7 mouse cellular contexts compared by ENCODE assay signal in genomic region chrX:7675001-7675380, GRCm38 (mm10). TPM values are rescaled to one million over a fixed set of nuclear protein-coding genes. Genes with fewer than 3 reads are reported as not detected.
DNase-seq lines count a peak whose midpoint lies in the region; ATAC-seq and TF ChIP-seq lines count a peak whose summit lies in the region.

No protein-coding gene starts in this region.

- peak overlapping the region; percentile 41 for H3K4me2 ChIP-seq in forebrain, embryonic 15.5 days (replicated peaks)
- H3K4me2 ChIP-seq in liver, embryonic 16.5 days (ENCODE audit: low read depth, low read length), result peak overlapping the region; percentile 56

- H3K4me3 ChIP-seq in thymus, adult 2 months (ENCODE audit: control insufficient read depth, insufficient read depth, low read length), result peak overlapping the region; percentile 64
- peak overlapping the region; percentile 27 for H3K4me3 ChIP-seq in forebrain, embryonic 15.5 days
- H3K4me3 ChIP-seq in liver, embryonic 16.5 days (ENCODE audit: low read depth, low read length), result peak overlapping the region; percentile 43

- H3K27me3 ChIP-seq in thymus, adult 2 months (ENCODE audit: control insufficient read depth, insufficient read depth, low read length), result no peaks in the 10 kb centered on the region
- H3K27me3 ChIP-seq in forebrain, embryonic 15.5 days, result no peaks in the 10 kb centered on the region
- H3K27me3 ChIP-seq in liver, embryonic 16.5 days (ENCODE audit: control insufficient read depth, insufficient read depth, low read depth, low read length), result no peaks in the 10 kb centered on the region

- no peak for TF ChIP-seq CTCF in thymus, adult 2 months (IDR thresholded peaks at IDR 0.05; ENCODE audit: borderline replicate concordance, control insufficient read depth, extremely low read depth, insufficient read depth, low read length, poor library complexity)

- no peak overlapping the region for H3K27ac ChIP-seq in thymus, adult 2 months (ENCODE audit: control insufficient read depth, insufficient read depth, low read length)
- H3K27ac ChIP-seq in forebrain, embryonic 15.5 days (replicated peaks), result no peak overlapping the region
- no peak overlapping the region for H3K27ac ChIP-seq in liver, embryonic 16.5 days (ENCODE audit: low read length)

- peaks cover 30% of the 10 kb centered on the region for H3K4me1 ChIP-seq in thymus, adult 2 months (replicated peaks; ENCODE audit: control insufficient read depth, insufficient read depth, low read length)
- H3K4me1 ChIP-seq in forebrain, embryonic 15.5 days, result no peaks in the 10 kb centered on the region
- H3K4me1 ChIP-seq in liver, embryonic 16.5 days (ENCODE audit: control insufficient read depth, low read depth, low read length), result peaks cover 8% of the 10 kb centered on the region

- H3K36me3 ChIP-seq in thymus, adult 2 months (ENCODE audit: control insufficient read depth, insufficient read depth, low read length), result no peaks in the 10 kb centered on the region
- no peaks in the 10 kb centered on the region for H3K36me3 ChIP-seq in forebrain, embryonic 15.5 days
- H3K36me3 ChIP-seq in liver, embryonic 16.5 days (ENCODE audit: control insufficient read depth, insufficient read depth), result no peaks in the 10 kb centered on the region

- TF ChIP-seq POLR2A in thymus, adult 2 months (IDR thresholded peaks at IDR 0.05; ENCODE audit: control insufficient read depth, extremely low read depth, insufficient read depth, low read length, poor library complexity), result no peak

- no peaks in the 10 kb centered on the region for H3K9me3 ChIP-seq in forebrain, embryonic 15.5 days
- no peaks in the 10 kb centered on the region for H3K9me3 ChIP-seq in liver, embryonic 16.5 days (replicated peaks; ENCODE audit: control insufficient read depth, low read length)

- 11% methylated on average over 10 of the region's 10 CpGs for WGBS in thymus, adult 2 months
- WGBS in forebrain, embryonic 15.5 days, result 44% methylated on average over 10 of the region's 10 CpGs
- WGBS in liver, embryonic 16.5 days (ENCODE audit: insufficient replicate concordance), result 22% methylated on average over 10 of the region's 10 CpGs

- no peak for DNase-seq in thymus, adult 2 months
- DNase-seq in thymus, postnatal 14 days, result no peak
- no peak for DNase-seq in urinary bladder, adult 2 months (ENCODE audit: low spot score)
- no peak for DNase-seq in right cerebral cortex, postnatal 36 days (ENCODE audit: low spot score in 2 of 2)
- no peak for DNase-seq in lung, postnatal 25 days (ENCODE audit: low spot score)

- ATAC-seq in forebrain, embryonic 15.5 days (replicated peaks), result no peak
- no peak for ATAC-seq in liver, embryonic 16.5 days (ENCODE audit: low read depth)

- H3K9ac ChIP-seq in forebrain, embryonic 15.5 days (replicated peaks), result no peak overlapping the region
- no peak overlapping the region; the same call in 1 of the 2 replicates for H3K9ac ChIP-seq in liver, embryonic 16.5 days (ENCODE audit: low read depth, low read length)

RNA-seq across cellular contexts. Expression of gene Plp2, which starts 3.8 kb away (rescaled TPM):
- polyA plus RNA-seq in thymus, adult 2 months (2012; rRNA removed), result 144 and 149 TPM in 2 replicates
- 36.8 and 40.0 TPM in 2 replicates for polyA plus RNA-seq in forebrain, embryonic 15.5 days (2015; fragmentation: Nextera tagmentation; extraction: Ambion mirVana)
- 24.8 and 29.2 TPM in 2 replicates for polyA plus RNA-seq in liver, embryonic 16.5 days (2015; fragmentation: Nextera tagmentation; extraction: Ambion mirVana)
- 233 and 234 TPM in 2 replicates for polyA plus RNA-seq in urinary bladder, adult 2 months (2012; rRNA removed)

RNA-seq across cellular contexts. Expression of gene Magix, which starts 6.1 kb away (rescaled TPM):
- 0.82 and 3.0 TPM in 2 replicates for polyA plus RNA-seq in thymus, adult 2 months (2012; rRNA removed)
- 0.11 and 0.13 TPM in 2 replicates for polyA plus RNA-seq in forebrain, embryonic 15.5 days (2015; fragmentation: Nextera tagmentation; extraction: Ambion mirVana)
- polyA plus RNA-seq in liver, embryonic 16.5 days (2015; fragmentation: Nextera tagmentation; extraction: Ambion mirVana), result 0.12 TPM in 1 of 2 replicates, not detected in the other
- polyA plus RNA-seq in urinary bladder, adult 2 months (2012; rRNA removed), result 1.1 and 1.6 TPM in 2 replicates

RNA-seq across cellular contexts. Expression of gene Prickle3, which starts 17.9 kb away (rescaled TPM):
- polyA plus RNA-seq in thymus, adult 2 months (2012; rRNA removed), result 29.7 TPM in 2 replicates
- polyA plus RNA-seq in forebrain, embryonic 15.5 days (2015; fragmentation: Nextera tagmentation; extraction: Ambion mirVana), result 1.3 and 1.9 TPM in 2 replicates
- 1.4 and 2.3 TPM in 2 replicates for polyA plus RNA-seq in liver, embryonic 16.5 days (2015; fragmentation: Nextera tagmentation; extraction: Ambion mirVana)
- 12.1 and 16.3 TPM in 2 replicates for polyA plus RNA-seq in urinary bladder, adult 2 months (2012; rRNA removed)

RNA-seq across cellular contexts. Expression of gene Gpkow, which starts 21.9 kb away (rescaled TPM):
- 12.2 and 12.8 TPM in 2 replicates for polyA plus RNA-seq in thymus, adult 2 months (2012; rRNA removed)
- polyA plus RNA-seq in forebrain, embryonic 15.5 days (2015; fragmentation: Nextera tagmentation; extraction: Ambion mirVana), result 47.4 and 50.2 TPM in 2 replicates
- polyA plus RNA-seq in liver, embryonic 16.5 days (2015; fragmentation: Nextera tagmentation; extraction: Ambion mirVana), result 13.4 and 14.0 TPM in 2 replicates
- polyA plus RNA-seq in urinary bladder, adult 2 months (2012; rRNA removed), result 20.6 and 21.9 TPM in 2 replicates

RNA-seq across cellular contexts. Expression of gene Syp, which starts 36.7 kb away (rescaled TPM):
- 1.2 and 1.8 TPM in 2 replicates for polyA plus RNA-seq in thymus, adult 2 months (2012; rRNA removed)
- polyA plus RNA-seq in forebrain, embryonic 15.5 days (2015; fragmentation: Nextera tagmentation; extraction: Ambion mirVana), result 109 and 120 TPM in 2 replicates
- polyA plus RNA-seq in liver, embryonic 16.5 days (2015; fragmentation: Nextera tagmentation; extraction: Ambion mirVana), result 0.25 and 0.32 TPM in 2 replicates
- polyA plus RNA-seq in urinary bladder, adult 2 months (2012; rRNA removed), result 3.6 and 4.0 TPM in 2 replicates
